Mouse (Mus musculus): ENCODE measurements around the gene Ccdc117.
"Not testable (repeated sequence)": the region's sequence is repeated elsewhere in the genome, so short reads cannot be mapped to it uniquely, and the experiment has no call there.

GRCm38 (mm10) chr11:5489433-5489832 is 52.6 kb downstream of the Ccdc117 start:
- TF ChIP-seq CTCF, EP300 (IDR thresholded peaks at IDR 0.05; ENCODE audit: low read depth): not testable (repeated sequence)
